Mouse (Mus musculus): ENCODE measurements around the gene Klhl8.
A peak's percentile ranks its signal among the peaks of the same experiment; 100 is the strongest.

The Klhl8 gene

GRCm38 (mm10) chr5:103916595-103917356, 5.7 kb upstream of the Klhl8 start:
- DNase-seq (ENCODE audit: low spot score in 2 of 2) = no peak

GRCm38 (mm10) chr5:103914335-103915226, 3.5 kb upstream of the Klhl8 start:
- DNase-seq (ENCODE audit: low spot score in 2 of 2) = no peak

- no peak for DNase-seq (ENCODE audit: low spot score in 2 of 2)
These were observed 2.1 kb upstream of the Klhl8 start for GRCm38 (mm10) chr5:103913150-103913549.

- DNase-seq (ENCODE audit: low spot score in 2 of 2) = no peak
These were observed 496 bp upstream of the Klhl8 start for GRCm38 (mm10) chr5:103911555-103911954.

GRCm38 (mm10) chr5:103910156-103910555, 903 bp downstream of the Klhl8 start:
- no peak for DNase-seq (ENCODE audit: low spot score in 2 of 2)

GRCm38 (mm10) chr5:103909466-103909865, 1.6 kb downstream of the Klhl8 start:
- DNase-seq (ENCODE audit: low spot score in 2 of 2) = no peak

GRCm38 (mm10) chr5:103908851-103909250, 2.2 kb downstream of the Klhl8 start:
- DNase-seq (ENCODE audit: low spot score in 2 of 2) = no peak

- peak; percentile 28 to 70 for DNase-seq (ENCODE audit: low spot score in 2 of 2)
These were observed 3.2 kb downstream of the Klhl8 start for GRCm38 (mm10) chr5:103907844-103908243.

GRCm38 (mm10) chr5:103906173-103906572, 4.9 kb downstream of the Klhl8 start:
- no peak for DNase-seq (ENCODE audit: low spot score in 2 of 2)

- DNase-seq (ENCODE audit: low spot score in 2 of 2) = no peak
These were observed 12.7 kb downstream of the Klhl8 start for GRCm38 (mm10) chr5:103898310-103898709.

GRCm38 (mm10) chr5:103889766-103890165, 21.3 kb downstream of the Klhl8 start:
- no peak for DNase-seq (ENCODE audit: low spot score in 2 of 2)

GRCm38 (mm10) chr5:103863759-103864158, 47.3 kb downstream of the Klhl8 start:
- no peak for DNase-seq (ENCODE audit: low spot score in 2 of 2)

GRCm38 (mm10) chr5:103860622-103861021, 50.4 kb downstream of the Klhl8 start:
- no peak for DNase-seq (ENCODE audit: low spot score in 2 of 2)

- no peak for DNase-seq (ENCODE audit: low spot score in 2 of 2)
These were observed 53.9 kb downstream of the Klhl8 start for GRCm38 (mm10) chr5:103857151-103857550.

- peak in 1 of 2 experiments; percentile 52 for DNase-seq (ENCODE audit: low spot score in 2 of 2)
These were observed 54.6 kb downstream of the Klhl8 start for GRCm38 (mm10) chr5:103856286-103857009.

GRCm38 (mm10) chr5:103855483-103856211, 55.4 kb downstream of the Klhl8 start:
- DNase-seq (ENCODE audit: low spot score in 2 of 2) = no peak

GRCm38 (mm10) chr5:103854807-103855194, 56.3 kb downstream of the Klhl8 start:
- no peak for DNase-seq (ENCODE audit: low spot score in 2 of 2)

- peak; percentile 66 for DNase-seq (ENCODE audit: low spot score in 2 of 2)
These were observed 56.8 kb downstream of the Klhl8 start for GRCm38 (mm10) chr5:103854041-103854806.

GRCm38 (mm10) chr5:103852756-103853549, 58.1 kb downstream of the Klhl8 start:
- DNase-seq (ENCODE audit: low spot score in 2 of 2) = no peak

GRCm38 (mm10) chr5:103848546-103848945, 62.5 kb downstream of the Klhl8 start:
- no peak for DNase-seq (ENCODE audit: low spot score in 2 of 2)
